Mouse (Mus musculus) forebrain, embryonic 14.5 days (tissue): ENCODE results near the gene Sema4d. TPM values are rescaled to one million over a fixed set of nuclear protein-coding genes. Genes with fewer than 3 reads are reported as not detected.

Source experiments
- ATAC-seq: fragments of 200-750 bp; cut with Nextera tagmentation; 2 replicates; pipeline ENCODE4 v1.8.0; 2017; ENCODE audit warnings: mild to moderate bottlenecking, moderate library complexity
- DNase-seq: peaks from one replicate; pipeline ENCODE4 v3.0.0-alpha.2; 2015; ENCODE audit warnings: low spot score
- H3K27ac ChIP-seq: fragments of 300-500 bp; sonication (generic); 2 replicates; pipeline ENCODE4 v1.5.1; 2014; ENCODE audit warnings: low read depth, mild to moderate bottlenecking, control low read depth, low read length, moderate library complexity
- H3K27me3 ChIP-seq: fragments of 300-500 bp; sonication (generic); replicated peaks from 2 replicates; pipeline ENCODE4 v1.6.1; 2014; ENCODE audit warnings: low read length, control low read depth, mixed read lengths; ENCODE audit not compliant: control insufficient read depth, insufficient read depth
- H3K36me3 ChIP-seq: fragments of 300-500 bp; sonication (generic); 2 replicates; pipeline ENCODE4 v1.6.1; 2014; ENCODE audit warnings: low read length, control low read depth; ENCODE audit not compliant: control insufficient read depth, insufficient read depth
- H3K4me1 ChIP-seq: fragments of 300-500 bp; sonication (generic); 2 replicates; pipeline ENCODE4 v1.6.1; 2014; ENCODE audit warnings: antibody characterized with exemption, low read length, control low read depth; ENCODE audit not compliant: control insufficient read depth, insufficient read depth
- H3K4me2 ChIP-seq: fragments of 300-500 bp; sonication (generic); 2 replicates; pipeline ENCODE4 v1.6.1; 2014; ENCODE audit warnings: mild to moderate bottlenecking, control low read depth, low read length
- H3K4me3 ChIP-seq: fragments of 300-500 bp; sonication (generic); 2 replicates; pipeline ENCODE4 v1.5.1; 2014; ENCODE audit warnings: low read depth, low read length, control low read depth
- H3K9ac ChIP-seq: fragments of 300-500 bp; sonication (generic); 2 replicates; pipeline ENCODE4 v1.6.1; 2014; ENCODE audit warnings: mild to moderate bottlenecking, low read length, control low read depth, moderate library complexity
- H3K9me3 ChIP-seq: fragments of 300-500 bp; sonication (generic); replicated peaks from 2 replicates; pipeline ENCODE4 v1.6.1; 2016; ENCODE audit warnings: low read length, control low read depth, mixed read lengths; ENCODE audit not compliant: control insufficient read depth
- WGBS: fragments of 180-500 bp; shearing (Covaris S2); extraction: QIAGEN DNeasy Blood & Tissue Kit; methylation state at CpG from one replicate; pipeline ENCODE4 v1.1.7; 2014; 5-methylcytosine and 5-hydroxymethylcytosine counted together
- polyA plus RNA-seq: library from polyadenylated mRNA; unstranded; fragments of >200 nt; fragmentation: Nextera tagmentation; extraction: Ambion mirVana; gene quantifications from 2 replicates; pipeline ENCODE4 v1.2.1, GENCODE M21; 2014

The Sema4d gene
- polyA plus RNA-seq, 1 experiment from 2014 or later, result 12.7 TPM

DNA sequence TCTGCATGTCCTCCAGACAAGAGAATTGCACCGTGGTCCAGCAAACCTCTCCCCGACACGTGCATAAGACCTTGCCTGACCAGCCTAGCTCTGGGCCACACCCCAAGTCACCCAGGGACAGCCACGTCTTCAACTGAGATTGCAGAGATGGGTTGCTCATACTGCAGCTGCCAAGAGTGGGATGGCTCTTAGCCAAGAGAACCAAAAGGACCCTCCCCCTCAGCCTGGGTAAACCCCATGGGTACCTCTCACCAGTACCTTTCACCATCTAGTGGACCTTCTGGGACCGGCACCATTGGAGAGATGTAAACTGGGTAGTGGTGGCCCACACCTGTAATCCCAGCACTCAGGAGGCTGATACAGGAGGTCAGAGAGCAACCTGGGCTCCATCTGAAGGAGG lies 2.8 kb downstream of the Sema4d start:
- Histone ChIP-seq H3K4me3 (no peak overlapping the region), H3K9me3 (no peaks in the 10 kb centered on the region), H3K9ac (no peak overlapping the region), H3K4me2 (no peak overlapping the region), H3K27ac (no peak overlapping the region), H3K4me1 (peaks cover 20% of the 10 kb centered on the region), H3K36me3 (no peaks in the 10 kb centered on the region), H3K27me3 (no peaks in the 10 kb centered on the region)
- ATAC-seq, result no peak
- 67% methylated on average over 5 of the region's 5 CpGs for WGBS
- DNase-seq, result no peak

GRCm38 (mm10) chr13:51787858-51788257 lies 5.7 kb downstream of the Sema4d start:
- no peak overlapping the region for H3K27ac ChIP-seq
- WGBS, result 55% methylated on average over 2 of the region's 2 CpGs
- H3K9me3 ChIP-seq, result no peaks in the 10 kb centered on the region
- H3K4me1 ChIP-seq, result peaks cover 20% of the 10 kb centered on the region
- ATAC-seq (no peak), DNase-seq (no peak)
- H3K4me3 ChIP-seq, result no peak overlapping the region
- no peak overlapping the region for H3K4me2 ChIP-seq
- H3K27me3 ChIP-seq, result no peaks in the 10 kb centered on the region
- no peaks in the 10 kb centered on the region for H3K36me3 ChIP-seq
- H3K9ac ChIP-seq, result no peak overlapping the region

- Histone ChIP-seq H3K4me2 (no peak overlapping the region), H3K4me3 (no peak overlapping the region), H3K9me3 (no peaks in the 10 kb centered on the region), H3K27me3 (no peaks in the 10 kb centered on the region), H3K4me1 (peaks cover 7% of the 10 kb centered on the region), H3K27ac (no peak overlapping the region), H3K36me3 (no peaks in the 10 kb centered on the region), H3K9ac (no peak overlapping the region)
- no peak for DNase-seq
- WGBS, result 87% methylated on average over 4 of the region's 4 CpGs
- ATAC-seq, result no peak
These were observed 6.9 kb downstream of the Sema4d start for GRCm38 (mm10) chr13:51786616-51787015.

GRCm38 (mm10) chr13:51784476-51784875 lies 9.1 kb downstream of the Sema4d start:
- H3K4me1 ChIP-seq, result no peaks in the 10 kb centered on the region
- H3K9me3 ChIP-seq, result no peaks in the 10 kb centered on the region
- H3K4me3 ChIP-seq, result no peak overlapping the region
- 95% methylated on average over 8 of the region's 8 CpGs for WGBS
- no peak overlapping the region for H3K27ac ChIP-seq
- ATAC-seq (no peak), DNase-seq (no peak)
- no peak overlapping the region for H3K9ac ChIP-seq
- H3K4me2 ChIP-seq, result no peak overlapping the region
- H3K36me3 ChIP-seq, result no peaks in the 10 kb centered on the region
- no peaks in the 10 kb centered on the region for H3K27me3 ChIP-seq

DNA sequence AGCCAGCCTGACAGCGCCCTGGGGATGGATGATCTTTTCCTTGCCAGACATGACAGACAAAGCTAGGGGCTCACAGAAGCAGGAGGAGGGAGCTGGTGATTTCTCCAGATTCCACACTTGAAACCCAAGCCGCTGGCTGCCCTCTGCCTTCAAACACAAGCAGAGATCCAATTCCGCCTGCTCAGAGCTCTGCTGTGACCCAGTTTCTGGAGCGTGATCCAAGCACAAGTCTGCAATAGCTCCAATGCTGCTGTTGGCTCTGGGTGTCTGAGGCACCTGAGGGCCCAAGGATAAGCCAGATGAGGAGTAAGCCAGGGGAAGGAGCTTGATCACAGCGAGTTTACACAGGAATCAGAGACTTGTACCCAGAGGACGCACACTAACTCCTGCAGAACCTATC lies 9.7 kb downstream of the Sema4d start:
- no peaks in the 10 kb centered on the region for H3K36me3 ChIP-seq
- WGBS, result 69% methylated on average over 6 of the region's 6 CpGs

GRCm38 (mm10) chr13:51780509-51781155 lies 12.9 kb downstream of the Sema4d start:
- Histone ChIP-seq H3K9me3 (no peaks in the 10 kb centered on the region), H3K9ac (no peak overlapping the region), H3K4me3 (no peak overlapping the region), H3K36me3 (no peaks in the 10 kb centered on the region), H3K27me3 (no peaks in the 10 kb centered on the region), H3K4me1 (peaks cover 20% of the 10 kb centered on the region), H3K4me2 (no peak overlapping the region), H3K27ac (no peak overlapping the region)
- DNase-seq, result no peak
- ATAC-seq, result no peak
- 92% methylated on average over 10 of the region's 10 CpGs for WGBS

More for the DNA sequence above, 9.7 kb downstream of the Sema4d start:
- no peak for ATAC-seq
- DNase-seq, result no peak
- H3K27me3 ChIP-seq, result no peaks in the 10 kb centered on the region
- H3K4me2 ChIP-seq, result no peak overlapping the region
- H3K9me3 ChIP-seq, result no peaks in the 10 kb centered on the region
- no peak overlapping the region for H3K9ac ChIP-seq
- H3K4me1 ChIP-seq, result no peaks in the 10 kb centered on the region
- H3K27ac ChIP-seq, result no peak overlapping the region
- no peak overlapping the region for H3K4me3 ChIP-seq

DNA sequence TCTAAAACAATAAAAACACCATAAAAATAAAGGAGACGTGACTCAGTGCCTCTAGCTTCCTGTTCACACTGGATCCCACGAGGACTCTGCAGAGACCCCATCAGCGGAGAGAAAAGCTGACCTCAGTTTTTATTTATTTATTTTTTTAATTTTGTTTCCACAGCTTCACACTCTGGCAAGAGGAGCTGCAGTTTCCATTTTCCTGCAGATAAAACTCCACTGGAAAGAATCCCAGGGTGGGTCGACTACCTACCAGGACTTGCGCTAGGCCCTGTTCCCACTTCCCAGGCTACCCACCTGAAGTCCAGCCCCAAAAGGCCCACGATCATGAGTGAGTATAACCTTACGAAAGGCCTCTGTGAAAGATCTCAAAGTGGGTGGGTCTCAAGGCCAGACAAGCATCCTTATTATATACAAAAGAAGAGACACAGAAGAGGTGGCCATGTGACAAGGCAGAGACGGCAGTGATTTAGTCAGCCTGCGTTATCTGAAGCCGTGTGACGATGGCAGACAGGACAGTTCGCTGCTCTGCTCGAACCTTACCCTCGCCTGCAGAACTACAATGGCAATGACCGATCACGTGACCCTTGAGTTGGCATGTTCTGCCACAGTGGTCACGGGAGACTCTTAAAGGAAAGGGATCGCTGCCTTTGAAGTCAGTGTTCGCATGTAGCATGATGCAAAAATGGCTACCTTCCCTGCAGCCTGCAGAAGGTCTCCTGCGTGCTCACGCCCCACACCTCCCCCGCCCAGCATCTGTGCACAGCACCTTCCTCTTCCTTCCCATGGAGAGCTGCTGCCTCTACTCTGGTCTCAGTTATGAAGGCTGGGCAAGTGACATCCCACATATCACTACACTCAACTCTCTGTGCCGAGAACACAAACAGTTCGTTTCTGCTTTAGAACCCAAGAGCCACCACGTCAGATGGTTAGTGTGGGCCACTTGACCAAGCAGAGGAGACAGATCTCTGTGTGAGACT lies 14.3 kb downstream of the Sema4d start:
- Histone ChIP-seq H3K9ac (no peak overlapping the region), H3K4me1 (peaks cover 20% of the 10 kb centered on the region), H3K4me2 (no peak overlapping the region), H3K9me3 (no peaks in the 10 kb centered on the region), H3K27me3 (no peaks in the 10 kb centered on the region), H3K36me3 (no peaks in the 10 kb centered on the region), H3K27ac (peak overlapping the region; percentile 80), H3K4me3 (no peak overlapping the region)
- 81% methylated on average over 25 of the region's 25 CpGs for WGBS
- DNase-seq, result no peak
- no peak for ATAC-seq

- H3K9ac ChIP-seq, result no peak overlapping the region
- no peaks in the 10 kb centered on the region for H3K9me3 ChIP-seq
- H3K36me3 ChIP-seq, result no peaks in the 10 kb centered on the region
- ATAC-seq (peak; percentile 29; the same call in 1 of the 2 replicates), DNase-seq (peak; percentile 61)
- H3K4me1 ChIP-seq, result peaks cover 20% of the 10 kb centered on the region
- H3K4me3 ChIP-seq, result no peak overlapping the region
- peak overlapping the region; percentile 80; the same call in 1 of the 2 replicates for H3K27ac ChIP-seq
- WGBS, result 89% methylated on average over 11 of the region's 11 CpGs
- H3K4me2 ChIP-seq, result no peak overlapping the region
- H3K27me3 ChIP-seq, result no peaks in the 10 kb centered on the region
These were observed 15.1 kb downstream of the Sema4d start for GRCm38 (mm10) chr13:51778351-51778982.
